In genomic region chr3:100705128-100705667, GRCm38 (mm10) we compare ENCODE assay signal across 15 mouse cellular contexts. TPM values are rescaled to one million over a fixed set of nuclear protein-coding genes. Genes with fewer than 3 reads are reported as not detected.
DNase-seq lines count a peak whose midpoint lies in the region; ATAC-seq and TF ChIP-seq lines count a peak whose summit lies in the region.
"Had no signal": no experiment of that assay in that cellular context is flagged by ENCODE, and none has a peak within 500 bp of the region (broad histone marks: within the 10 kb centered on the region; RNA-seq: fewer than 3 reads in every experiment).

No protein-coding gene starts in this region.

- no peak for TF ChIP-seq CTCF in heart, postnatal 0 days (IDR thresholded peaks at IDR 0.05; ENCODE audit: low read depth)
- TF ChIP-seq CTCF in heart, adult 2 months (IDR thresholded peaks at IDR 0.05) = no peak
- no peak for TF ChIP-seq CTCF in liver, postnatal 0 days (IDR thresholded peaks at IDR 0.05; ENCODE audit: low read depth)
- no peak for TF ChIP-seq CTCF in bone marrow, adult 2 months (IDR thresholded peaks at IDR 0.05; ENCODE audit: control insufficient read depth, insufficient read depth, low read length)

- peaks cover 9% of the 10 kb centered on the region for H3K4me1 ChIP-seq in heart, postnatal 0 days (ENCODE audit: control insufficient read depth, insufficient read depth)
- peaks cover 2% of the 10 kb centered on the region; the same call in 1 of the 2 replicates for H3K4me1 ChIP-seq in heart, adult 2 months (ENCODE audit: control insufficient read depth, insufficient read depth, low read length)
- H3K4me1 ChIP-seq in liver, postnatal 0 days (ENCODE audit: insufficient read depth) = no peaks in the 10 kb centered on the region; the same call in 1 of the 2 replicates
- H3K4me1 ChIP-seq in liver, embryonic 12.5 days = no peaks in the 10 kb centered on the region
- peaks cover 1% of the 10 kb centered on the region; the same call in 1 of the 2 replicates for H3K4me1 ChIP-seq in bone marrow, adult 2 months (ENCODE audit: control insufficient read depth, insufficient read depth, low read length)
- no peaks in the 10 kb centered on the region for H3K4me1 ChIP-seq in midbrain, embryonic 11.5 days (ENCODE audit: control insufficient read depth, insufficient read depth, low read length)

- H3K27me3 ChIP-seq in heart, postnatal 0 days (ENCODE audit: control insufficient read depth, insufficient read depth, low read length) = no peaks in the 10 kb centered on the region
- no peaks in the 10 kb centered on the region for H3K27me3 ChIP-seq in heart, adult 2 months (ENCODE audit: control insufficient read depth, insufficient read depth, low read length)
- H3K27me3 ChIP-seq in liver, postnatal 0 days (ENCODE audit: insufficient read depth, low read length) = no peaks in the 10 kb centered on the region
- H3K27me3 ChIP-seq in liver, embryonic 12.5 days (replicated peaks) = no peaks in the 10 kb centered on the region
- H3K27me3 ChIP-seq in midbrain, embryonic 11.5 days (ENCODE audit: control insufficient read depth, insufficient read depth, low read length) = no peaks in the 10 kb centered on the region
- H3K27me3 ChIP-seq: embryonic facial prominence, embryonic 15.5 days; forebrain, embryonic 15.5 days had no signal

- H3K9ac ChIP-seq in heart, postnatal 0 days (replicated peaks; ENCODE audit: low read depth, low read length) = no peak overlapping the region
- H3K9ac ChIP-seq in heart, adult 2 months (ENCODE audit: low read depth, low read length) = no peak overlapping the region
- no peak overlapping the region for H3K9ac ChIP-seq in liver, postnatal 0 days (replicated peaks)
- H3K9ac ChIP-seq in liver, embryonic 12.5 days = no peak overlapping the region
- no peak overlapping the region for H3K9ac ChIP-seq in midbrain, embryonic 11.5 days (ENCODE audit: low read length)
- H3K9ac ChIP-seq: embryonic facial prominence, embryonic 15.5 days; forebrain, embryonic 15.5 days; liver, embryonic 14.5 days had no signal

- no peaks in the 10 kb centered on the region for H3K79me2 ChIP-seq in heart, adult 2 months (replicated peaks; ENCODE audit: control insufficient read depth, insufficient read depth, low read length)

- 0 out of 2 replicates have a peak overlapping the region, but pooled peaks have one; percentile 15 for H3K27ac ChIP-seq in heart, postnatal 0 days (ENCODE audit: low read depth)
- H3K27ac ChIP-seq in heart, adult 2 months = no peak overlapping the region
- H3K27ac ChIP-seq in liver, postnatal 0 days (ENCODE audit: low read depth) = peak overlapping the region; percentile 35; the same call in 1 of the 2 replicates
- no peak overlapping the region for H3K27ac ChIP-seq in liver, embryonic 12.5 days
- H3K27ac ChIP-seq in bone marrow, adult 2 months (ENCODE audit: control insufficient read depth, insufficient read depth, low read depth, low read length, poor library complexity) = peak overlapping the region; percentile 41; the same call in 1 of the 2 replicates
- no peak overlapping the region for H3K27ac ChIP-seq in midbrain, embryonic 11.5 days (ENCODE audit: low read depth, low read length)
- H3K27ac ChIP-seq: embryonic facial prominence, embryonic 15.5 days; forebrain, embryonic 15.5 days; liver, embryonic 14.5 days had no signal

- no peaks in the 10 kb centered on the region for H3K9me3 ChIP-seq in heart, postnatal 0 days (replicated peaks; ENCODE audit: control insufficient read depth, low read length)
- no peaks in the 10 kb centered on the region for H3K9me3 ChIP-seq in liver, postnatal 0 days (ENCODE audit: low read length)
- no peaks in the 10 kb centered on the region for H3K9me3 ChIP-seq in liver, embryonic 12.5 days (replicated peaks)
- no peaks in the 10 kb centered on the region for H3K9me3 ChIP-seq in midbrain, embryonic 11.5 days (ENCODE audit: control insufficient read depth, low read length)
- H3K9me3 ChIP-seq: embryonic facial prominence, embryonic 15.5 days; forebrain, embryonic 15.5 days had no signal

- TF ChIP-seq POLR2A in heart, adult 2 months (IDR thresholded peaks at IDR 0.05; ENCODE audit: insufficient read depth, low read depth, low read length) = no peak
- no peak for TF ChIP-seq POLR2A in bone marrow, adult 2 months (IDR thresholded peaks at IDR 0.05; ENCODE audit: borderline replicate concordance, control insufficient read depth, low read depth, low read length)

- DNase-seq in heart, postnatal 0 days (ENCODE audit: low spot score) = no peak
- no peak for DNase-seq in heart, adult 2 months
- no peak for DNase-seq in liver, postnatal 0 days
- DNase-seq in midbrain, embryonic 11.5 days (ENCODE audit: low spot score, missing footprints) = peak; percentile 81
- DNase-seq in urinary bladder, postnatal 36 days (ENCODE audit: low spot score in 2 of 2) = no peak
- DNase-seq: cerebellum, postnatal 36 days; heart, adult 11 months; kidney, postnatal 10 days; thymus, adult 18-20 months had no signal

- no peaks in the 10 kb centered on the region for H3K36me3 ChIP-seq in heart, postnatal 0 days (replicated peaks; ENCODE audit: control insufficient read depth, insufficient read depth, low read length)
- no peaks in the 10 kb centered on the region for H3K36me3 ChIP-seq in heart, adult 2 months (ENCODE audit: control insufficient read depth, insufficient read depth, low read length)
- no peaks in the 10 kb centered on the region for H3K36me3 ChIP-seq in liver, postnatal 0 days (replicated peaks; ENCODE audit: insufficient read depth, low read length)
- no peaks in the 10 kb centered on the region for H3K36me3 ChIP-seq in liver, embryonic 12.5 days
- no peaks in the 10 kb centered on the region for H3K36me3 ChIP-seq in midbrain, embryonic 11.5 days (ENCODE audit: control insufficient read depth, insufficient read depth, low read length)
- H3K36me3 ChIP-seq: embryonic facial prominence, embryonic 15.5 days; forebrain, embryonic 15.5 days had no signal

- H3K4me3 ChIP-seq in heart, postnatal 0 days (ENCODE audit: low read depth, low read length) = no peak overlapping the region
- no peak overlapping the region for H3K4me3 ChIP-seq in heart, adult 2 months
- no peak overlapping the region for H3K4me3 ChIP-seq in liver, postnatal 0 days (ENCODE audit: low read depth, low read length)
- H3K4me3 ChIP-seq in liver, embryonic 12.5 days = no peak overlapping the region
- H3K4me3 ChIP-seq in bone marrow, adult 2 months (replicated peaks; ENCODE audit: control insufficient read depth, low read depth, low read length) = no peak overlapping the region
- H3K4me3 ChIP-seq in midbrain, embryonic 11.5 days (ENCODE audit: low read depth, low read length) = no peak overlapping the region
- H3K4me3 ChIP-seq: embryonic facial prominence, embryonic 15.5 days; forebrain, embryonic 15.5 days had no signal

- H3K4me2 ChIP-seq in heart, postnatal 0 days (ENCODE audit: low read depth, low read length) = no peak overlapping the region
- H3K4me2 ChIP-seq in liver, postnatal 0 days (ENCODE audit: low read depth, low read length) = peak overlapping the region; percentile 35; the same call in 1 of the 2 replicates
- no peak overlapping the region for H3K4me2 ChIP-seq in liver, embryonic 12.5 days
- H3K4me2 ChIP-seq in midbrain, embryonic 11.5 days = no peak overlapping the region
- H3K4me2 ChIP-seq: embryonic facial prominence, embryonic 15.5 days; forebrain, embryonic 15.5 days had no signal

- intact Hi-C loops in heart, adult 2 months (cut with DNase I) = no loop called here

- WGBS in heart, postnatal 0 days = 59% methylated on average over 11 of the region's 11 CpGs
- 73% methylated on average over 11 of the region's 11 CpGs for WGBS in heart, adult 2 months
- WGBS in liver, postnatal 0 days (ENCODE audit: insufficient replicate concordance) = 55% methylated on average over 11 of the region's 11 CpGs
- WGBS in liver, embryonic 12.5 days (ENCODE audit: insufficient replicate concordance) = 49% methylated on average over 11 of the region's 11 CpGs
- 35% methylated on average over 11 of the region's 11 CpGs for WGBS in bone marrow, adult 2 months
- 46% methylated on average over 11 of the region's 11 CpGs for WGBS in midbrain, embryonic 11.5 days

- no peak for ATAC-seq in heart, postnatal 0 days (ENCODE audit: insufficient read depth, low read depth)
- no peak for ATAC-seq in liver, postnatal 0 days
- ATAC-seq in liver, embryonic 12.5 days = no peak
- no peak for ATAC-seq in midbrain, embryonic 11.5 days (ENCODE audit: low FRiP score)
- ATAC-seq in cerebellum, adult (ENCODE audit: insufficient number of reproducible peaks, low FRiP score, low TSS enrichment) = no peak
- ATAC-seq: forebrain, embryonic 15.5 days had no signal

- TF ChIP-seq EP300 in heart, postnatal 0 days (IDR thresholded peaks at IDR 0.05; ENCODE audit: low read depth) = no peak
- no peak for TF ChIP-seq EP300 in heart, adult 2 months (IDR thresholded peaks at IDR 0.05; ENCODE audit: insufficient read depth, low read depth, low read length)
- TF ChIP-seq EP300 in liver, postnatal 0 days (IDR thresholded peaks at IDR 0.05; ENCODE audit: low read depth) = no peak

RNA-seq across cellular contexts. Expression of gene Man1a2, which starts 19.9 kb away (rescaled TPM):
- total RNA-seq in heart, postnatal 0 days (2014; rRNA removed; ENCODE audit: low replicate concordance) = 16.8 and 17.7 TPM in 2 replicates
- 35.0 and 39.8 TPM in 2 replicates for polyA plus RNA-seq in heart, postnatal 0 days (2015; fragmentation: Nextera tagmentation; extraction: Ambion mirVana)
- total RNA-seq in heart, adult 2 months (2021) = 10 to 100 TPM; 48.0 to 49.8 TPM
- polyA plus RNA-seq in heart, adult 2 months (2012; rRNA removed) = 3.8 and 8.0 TPM in 2 replicates
- 37.7 and 40.4 TPM in 2 replicates for polyA plus RNA-seq in liver, postnatal 0 days (2015; fragmentation: Nextera tagmentation; extraction: Ambion mirVana)
- polyA plus RNA-seq in liver, embryonic 12.5 days (2016; fragmentation: Nextera tagmentation; extraction: Ambion mirVana) = 61.2 and 65.0 TPM in 2 replicates
- 17.7 and 19.5 TPM in 2 replicates for polyA plus RNA-seq in bone marrow, adult 2 months (2011; ENCODE audit: insufficient read depth, insufficient read length, low replicate concordance, missing spikeins)
- 36.9 and 46.3 TPM in 2 replicates for polyA plus RNA-seq in midbrain, embryonic 11.5 days (2014; fragmentation: Nextera tagmentation; extraction: Ambion mirVana)

Comparison
In these comparisons a context has a peak if more than half of its experiments do, and no peak if none do; other contexts are left out.
1. H3K27ac ChIP-seq: peak in heart, postnatal 0 days (single experiment), liver, postnatal 0 days (single experiment) and bone marrow, adult 2 months (single experiment); none in heart, adult 2 months (single experiment), liver, embryonic 12.5 days (single experiment) and midbrain, embryonic 11.5 days (single experiment).